Mouse (Mus musculus) central nervous system, embryonic 11.5 days (tissue): ENCODE data around the gene Rbm34. TPM values are rescaled to one million over a fixed set of nuclear protein-coding genes. Genes with fewer than 3 reads are reported as not detected.

Experiments
- polyA plus RNA-seq: library from polyadenylated mRNA; depleted of rRNA; stranded (reverse); fragments of >200 nt; gene quantifications from 2 replicates; pipeline ENCODE4 v1.2.3, GENCODE M21; 2012; rRNA removed

The Rbm34 gene
- 16.7 and 27.3 TPM in 2 replicates for polyA plus RNA-seq

DNA sequence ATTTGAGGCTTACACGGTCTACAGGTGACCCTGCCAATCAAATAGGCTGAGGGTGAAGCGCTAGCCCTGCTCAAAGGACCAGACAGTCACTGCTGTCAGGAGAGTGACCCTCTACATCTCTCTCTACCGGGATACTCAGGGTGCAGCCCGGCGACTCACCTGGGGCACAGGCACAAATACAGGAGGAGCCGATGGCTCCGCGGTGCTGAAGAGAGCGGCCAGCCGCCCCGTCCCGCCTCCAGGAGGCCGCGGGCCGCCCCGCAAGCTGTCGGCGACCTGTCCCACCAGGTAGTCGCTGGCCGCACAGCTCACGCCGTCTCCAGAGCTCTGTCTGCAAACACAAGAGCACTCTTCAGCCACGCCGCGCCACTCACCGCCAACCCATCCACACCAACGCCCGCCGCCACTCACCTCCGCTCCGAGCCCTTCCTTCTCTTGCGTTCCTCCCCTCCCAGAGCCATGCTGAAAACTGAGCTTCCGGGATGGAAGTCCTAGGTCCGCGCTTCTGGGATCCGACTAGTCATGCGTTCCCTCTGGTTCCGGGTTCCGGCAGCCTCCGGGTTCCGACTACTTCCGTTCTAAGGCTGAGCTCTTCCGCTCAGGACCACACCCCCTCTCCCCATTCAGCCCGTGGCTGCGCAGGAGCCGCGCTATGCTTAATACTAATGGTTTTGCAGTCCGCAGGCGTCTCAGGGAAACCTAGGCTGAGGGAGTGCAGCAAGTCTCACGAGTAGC, at the start of gene Rbm34:
TSS of gene Rbm34 (minus strand) at position 493 of the 735 bp plus-strand sequence.

DNA sequence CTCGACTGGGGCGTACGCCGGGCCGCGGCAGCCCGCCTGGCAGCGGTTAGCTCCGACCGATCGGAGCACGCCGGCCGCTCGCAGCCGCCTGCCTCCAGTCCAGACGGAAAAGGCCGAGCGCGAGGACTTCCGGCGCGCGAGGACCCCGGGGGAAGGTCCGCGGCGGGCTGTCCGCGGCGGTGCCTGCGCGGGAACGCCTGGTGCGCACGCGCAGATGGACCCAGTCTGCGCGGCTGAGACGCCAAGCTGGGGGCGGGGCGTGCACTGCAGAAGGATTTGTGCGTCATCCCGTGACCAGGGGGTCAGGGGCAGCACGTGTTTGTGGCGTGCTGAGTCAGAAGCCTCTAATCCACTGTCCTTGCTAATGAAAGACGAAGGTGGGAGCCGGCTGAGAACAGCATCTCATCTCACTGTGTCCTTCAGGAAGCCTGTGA, 25.1 kb downstream of the Rbm34 start, which contains the start of gene Tomm20:
TSS of gene Tomm20 (minus strand) at position 115 of the 434 bp plus-strand sequence.

Other genes with a start within 250 kb of the Rbm34 start
- 238 and 301 TPM in 2 replicates for gene Tomm20, start 25.2 kb downstream of the Rbm34 start, polyA plus RNA-seq
- gene Pard3, start 92.8 kb upstream of the Rbm34 start, polyA plus RNA-seq: 36.2 and 48.8 TPM in 2 replicates